Mouse (Mus musculus) heart, embryonic 11.5 days (tissue): ENCODE data around the gene Astn2. TPM values are rescaled to one million over a fixed set of nuclear protein-coding genes. Genes with fewer than 3 reads are reported as not detected.

Experiments
- ATAC-seq: fragments of 200-750 bp; cut with Nextera tagmentation; replicated peaks from 2 replicates; pipeline ENCODE4 v1.8.0; 2017; ENCODE audit warnings: moderate library complexity; ENCODE audit not compliant: insufficient number of reproducible peaks, low FRiP score, low TSS enrichment
- H3K27ac ChIP-seq: fragments of 300-500 bp; sonication (generic); 2 replicates; pipeline ENCODE4 v1.5.1; 2014; ENCODE audit warnings: mild to moderate bottlenecking, low read depth, low read length
- H3K27me3 ChIP-seq: fragments of 300-500 bp; sonication (generic); 2 replicates; pipeline ENCODE4 v1.6.1; 2014; ENCODE audit warnings: mild to moderate bottlenecking, low read length, mixed read lengths; ENCODE audit not compliant: control insufficient read depth, insufficient read depth
- H3K36me3 ChIP-seq: fragments of 300-500 bp; sonication (generic); 2 replicates; pipeline ENCODE4 v1.6.1; 2014; ENCODE audit warnings: mild to moderate bottlenecking, low read length, moderate library complexity, mixed read lengths; ENCODE audit not compliant: control insufficient read depth, insufficient read depth
- H3K4me1 ChIP-seq: fragments of 300-500 bp; sonication (generic); 2 replicates; pipeline ENCODE4 v1.6.1; 2014; ENCODE audit warnings: low read length; ENCODE audit not compliant: control insufficient read depth, insufficient read depth
- H3K4me2 ChIP-seq: fragments of 300-500 bp; sonication (generic); 2 replicates; pipeline ENCODE4 v1.6.1; 2014; ENCODE audit warnings: mild to moderate bottlenecking, moderate library complexity
- H3K4me3 ChIP-seq: fragments of 300-500 bp; sonication (generic); 2 replicates; pipeline ENCODE4 v1.5.1; 2014; ENCODE audit warnings: low read depth, low read length
- H3K9ac ChIP-seq: fragments of 300-500 bp; sonication (generic); 2 replicates; pipeline ENCODE4 v1.6.1; 2014; ENCODE audit warnings: mild to moderate bottlenecking, low read depth, low read length, moderate library complexity
- H3K9me3 ChIP-seq: fragments of 300-500 bp; sonication (generic); replicated peaks from 2 replicates; pipeline ENCODE4 v1.6.1; 2016; ENCODE audit warnings: low read length; ENCODE audit not compliant: control insufficient read depth
- WGBS: fragments of 180-500 bp; shearing (Covaris S2); extraction: QIAGEN DNeasy Blood & Tissue Kit; methylation state at CpG from one replicate; pipeline ENCODE4 v1.1.7; 2014; ENCODE audit not compliant: insufficient replicate concordance; 5-methylcytosine and 5-hydroxymethylcytosine counted together
- polyA plus RNA-seq: library from polyadenylated mRNA; unstranded; fragments of >200 nt; fragmentation: Nextera tagmentation; extraction: Ambion mirVana; gene quantifications from 2 replicates; pipeline ENCODE4 v1.2.1, GENCODE M21; 2014

The Astn2 gene
- polyA plus RNA-seq, 1 experiment from 2014 or later = 0.14 TPM

- Histone ChIP-seq H3K4me2 (no peak overlapping the region), H3K27me3 (no peaks in the 10 kb centered on the region), H3K27ac (no peak overlapping the region), H3K9me3 (no peaks in the 10 kb centered on the region), H3K4me3 (no peak overlapping the region), H3K36me3 (no peaks in the 10 kb centered on the region), H3K9ac (no peak overlapping the region), H3K4me1 (no peaks in the 10 kb centered on the region)
- no peak for ATAC-seq
- WGBS = 68% methylated on average over 2 of the region's 2 CpGs
Measured at GRCm38 (mm10) chr4:66344632-66345031, 59.8 kb downstream of the Astn2 start.

GRCm38 (mm10) chr4:66337443-66337842 lies 67.0 kb downstream of the Astn2 start:
- ATAC-seq = no peak
- WGBS = 69% methylated on average over 3 of the region's 3 CpGs
- no peaks in the 10 kb centered on the region for H3K9me3 ChIP-seq

DNA sequence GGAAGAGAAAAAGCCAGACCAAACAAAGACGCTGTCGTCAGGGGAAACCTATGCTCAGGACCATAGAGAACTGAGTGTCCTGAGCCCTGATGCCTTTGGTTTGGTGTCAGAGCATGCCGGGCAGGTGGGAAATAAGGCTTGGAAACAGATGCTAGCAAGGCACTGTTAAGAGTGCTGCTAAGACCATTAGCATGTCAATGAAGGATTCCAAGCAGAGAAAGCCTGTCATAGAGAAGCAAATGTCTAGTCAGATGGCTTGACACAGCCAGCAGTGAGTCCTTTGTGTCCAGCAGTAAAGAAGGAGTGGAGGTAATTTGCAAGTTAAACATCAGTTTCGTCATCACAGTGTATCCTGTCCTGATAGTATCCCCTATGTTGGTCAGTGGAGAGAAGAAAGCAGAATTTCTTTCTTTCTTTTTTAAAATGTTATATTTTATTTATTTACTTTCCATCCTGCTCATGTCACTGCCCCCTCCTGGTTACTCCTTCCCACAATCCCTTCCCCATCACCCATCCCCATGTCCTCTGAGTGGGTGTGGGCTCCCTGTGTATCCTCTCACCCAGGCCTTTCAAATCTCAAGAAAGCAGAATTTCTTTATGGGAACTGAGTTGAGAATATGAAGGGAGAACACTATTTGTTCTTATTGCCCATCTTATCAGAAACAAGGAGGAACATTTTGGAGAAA lies 73.7 kb downstream of the Astn2 start:
- Histone ChIP-seq H3K4me2 (no peak overlapping the region), H3K36me3 (no peaks in the 10 kb centered on the region), H3K4me1 (no peaks in the 10 kb centered on the region), H3K9ac (no peak overlapping the region), H3K27ac (no peak overlapping the region), H3K27me3 (no peaks in the 10 kb centered on the region), H3K9me3 (no peaks in the 10 kb centered on the region), H3K4me3 (no peak overlapping the region)
- no peak for ATAC-seq
- 28% methylated on average over 4 of the region's 4 CpGs for WGBS

More at GRCm38 (mm10) chr4:66337443-66337842, 67.0 kb downstream of the Astn2 start:
- Histone ChIP-seq H3K4me1 (no peaks in the 10 kb centered on the region), H3K36me3 (no peaks in the 10 kb centered on the region), H3K9ac (no peak overlapping the region), H3K27ac (no peak overlapping the region), H3K4me3 (no peak overlapping the region), H3K27me3 (no peaks in the 10 kb centered on the region), H3K4me2 (no peak overlapping the region)

DNA sequence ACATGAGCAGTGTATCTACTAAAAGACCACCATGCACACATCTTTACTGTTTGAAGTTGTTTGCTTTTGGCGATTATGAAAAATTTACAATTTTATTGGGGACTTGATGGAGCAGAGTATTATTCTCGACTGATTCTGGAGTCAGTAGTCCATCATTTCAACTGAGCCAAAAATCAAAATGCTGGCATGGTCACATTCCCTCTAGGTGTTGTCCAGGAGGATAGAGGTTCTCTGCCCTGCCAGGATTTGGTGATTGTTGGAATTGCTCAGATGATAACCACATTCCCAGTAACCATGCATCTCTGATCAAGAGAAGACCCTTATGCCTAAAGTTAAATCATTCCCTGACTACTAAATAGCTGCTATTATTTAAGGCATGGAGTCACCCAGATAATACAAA lies 83.4 kb downstream of the Astn2 start:
- Histone ChIP-seq H3K4me3 (no peak overlapping the region), H3K4me2 (no peak overlapping the region), H3K36me3 (no peaks in the 10 kb centered on the region), H3K9ac (no peak overlapping the region), H3K27me3 (no peaks in the 10 kb centered on the region), H3K4me1 (no peaks in the 10 kb centered on the region), H3K9me3 (no peaks in the 10 kb centered on the region), H3K27ac (no peak overlapping the region)
- WGBS = 72% methylated on average over 2 of the region's 2 CpGs
- ATAC-seq = no peak

DNA sequence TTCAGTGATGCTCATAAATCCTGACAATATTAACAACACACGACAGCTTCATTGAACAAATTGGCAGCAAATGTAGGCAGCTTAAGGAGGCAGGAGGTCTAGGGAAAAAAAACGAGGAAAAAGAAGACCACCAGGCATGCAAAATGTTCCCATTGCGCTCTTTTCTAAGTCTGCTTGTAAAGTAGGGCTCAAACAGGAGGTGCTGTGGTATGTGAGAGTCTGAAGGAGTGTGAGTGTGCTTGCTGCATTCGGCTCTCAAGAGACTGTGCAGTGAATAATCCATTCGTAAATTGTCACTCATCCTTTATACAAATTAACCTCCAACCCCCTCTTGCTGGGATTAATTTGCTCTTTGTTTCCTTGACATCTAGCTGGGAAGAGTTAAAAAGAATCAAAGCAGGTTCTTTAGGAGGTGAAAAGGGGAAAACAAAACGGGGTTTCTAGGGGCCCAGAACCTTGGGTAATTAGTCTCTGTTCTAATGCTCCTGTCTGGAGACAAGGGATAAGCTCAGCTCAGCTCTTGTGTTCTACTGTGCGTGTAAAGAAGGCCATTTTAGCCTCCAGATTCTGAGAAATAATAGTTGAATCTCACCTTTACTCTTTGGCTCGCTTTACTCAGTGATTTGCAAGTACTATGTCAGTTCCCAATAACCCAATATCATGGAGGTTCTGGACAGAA lies 89.5 kb downstream of the Astn2 start:
- WGBS = 45% methylated on average over 8 of the region's 8 CpGs
- ATAC-seq = no peak

DNA sequence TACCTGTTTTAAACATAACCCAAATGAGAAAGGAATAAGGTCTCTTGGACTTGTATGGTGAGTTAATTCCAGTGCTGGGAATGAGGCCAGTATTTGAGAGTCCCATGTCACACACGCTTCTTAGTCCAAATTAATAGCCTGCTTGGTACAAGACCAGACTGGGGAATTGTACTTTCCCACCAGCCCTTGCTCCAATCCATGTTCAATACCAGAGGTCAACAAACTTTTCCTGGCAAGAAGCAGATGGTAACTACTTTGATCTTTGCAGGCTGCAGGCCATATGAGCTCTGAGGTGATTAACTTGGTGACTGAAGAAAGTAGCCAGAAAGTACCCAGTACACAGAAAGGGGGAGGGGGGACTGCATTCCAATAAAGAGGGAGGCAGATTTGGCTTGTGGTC lies 91.7 kb downstream of the Astn2 start:
- Histone ChIP-seq H3K9ac (no peak overlapping the region), H3K27me3 (no peaks in the 10 kb centered on the region), H3K27ac (no peak overlapping the region), H3K9me3 (no peaks in the 10 kb centered on the region), H3K4me2 (no peak overlapping the region), H3K4me1 (no peaks in the 10 kb centered on the region), H3K4me3 (no peak overlapping the region), H3K36me3 (no peaks in the 10 kb centered on the region)
- ATAC-seq = no peak
- 88% methylated on average over 1 of the region's 1 CpGs for WGBS

More for the DNA sequence above, 89.5 kb downstream of the Astn2 start:
- H3K27me3 ChIP-seq = no peaks in the 10 kb centered on the region
- no peak overlapping the region for H3K27ac ChIP-seq
- H3K4me2 ChIP-seq = no peak overlapping the region
- H3K4me3 ChIP-seq = no peak overlapping the region
- H3K36me3 ChIP-seq = no peaks in the 10 kb centered on the region
- no peaks in the 10 kb centered on the region for H3K9me3 ChIP-seq
- no peaks in the 10 kb centered on the region for H3K4me1 ChIP-seq
- no peak overlapping the region for H3K9ac ChIP-seq

GRCm38 (mm10) chr4:66310315-66311020 lies 93.9 kb downstream of the Astn2 start:
- H3K4me2 ChIP-seq = no peak overlapping the region
- no peaks in the 10 kb centered on the region for H3K9me3 ChIP-seq
- H3K4me3 ChIP-seq = no peak overlapping the region
- 79% methylated on average over 7 of the region's 7 CpGs for WGBS
- H3K36me3 ChIP-seq = no peaks in the 10 kb centered on the region
- no peak for ATAC-seq
- H3K27me3 ChIP-seq = no peaks in the 10 kb centered on the region
- H3K9ac ChIP-seq = no peak overlapping the region
- H3K4me1 ChIP-seq = no peaks in the 10 kb centered on the region
- H3K27ac ChIP-seq = no peak overlapping the region

- no peaks in the 10 kb centered on the region for H3K9me3 ChIP-seq
- ATAC-seq = no peak
- H3K4me2 ChIP-seq = no peak overlapping the region
- WGBS = 68% methylated on average over 6 of the region's 6 CpGs
- no peak overlapping the region for H3K9ac ChIP-seq
- H3K4me3 ChIP-seq = no peak overlapping the region
- no peaks in the 10 kb centered on the region for H3K4me1 ChIP-seq
- no peak overlapping the region for H3K27ac ChIP-seq
- H3K27me3 ChIP-seq = no peaks in the 10 kb centered on the region
- H3K36me3 ChIP-seq = no peaks in the 10 kb centered on the region
Measured at GRCm38 (mm10) chr4:66306377-66306776, 98.0 kb downstream of the Astn2 start.
